Mouse (Mus musculus) gastrocnemius, postnatal 10 days (tissue): Measurements from ENCODE around the gene Gpx4. TPM values are rescaled to one million over a fixed set of nuclear protein-coding genes. Genes with fewer than 3 reads are reported as not detected.

ENCODE experiments used
- DNase-seq: peaks from one replicate; pipeline ENCODE4 v3.0.0; 2021; ENCODE audit warnings: mixed read lengths
- total RNA-seq, 2 experiments: library from RNA; stranded (reverse); gene quantifications; 2 replicates each; pipeline ENCODE4 v1.2.3; 2021

Gpx4 gene
- total RNA-seq, 2 experiments from 2014 or later = 380 to 398 TPM

DNA sequence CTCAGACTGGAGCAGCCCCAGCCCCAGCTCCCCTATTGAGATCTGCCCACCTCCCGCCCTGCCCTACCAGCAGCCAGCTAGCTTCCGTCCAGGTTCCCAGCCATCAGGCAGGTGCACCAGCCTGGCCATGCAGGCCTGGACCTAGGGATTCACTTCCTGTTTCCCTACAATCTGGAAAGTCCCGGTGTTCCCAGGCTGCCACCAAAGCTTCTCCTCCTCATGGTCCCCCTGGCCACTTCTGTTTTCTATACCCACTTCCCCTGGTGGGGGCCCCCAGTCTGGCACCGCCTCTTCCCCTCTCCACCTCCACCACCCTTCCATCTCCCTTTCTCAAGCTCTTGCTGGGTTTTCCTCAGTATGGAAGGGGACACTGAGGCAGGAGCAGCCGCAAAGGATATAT is 58.5 kb downstream of the Gpx4 start, which contains the start of gene Sbno2:
Gene Sbno2 (minus strand): TSS at position 112 of the 400 bp plus-strand sequence.
- no peak for DNase-seq

- no peak for DNase-seq
These were observed 59.0 kb downstream of the Gpx4 start for GRCm38 (mm10) chr10:80105926-80106325.

Other genes starting within 250 kb of the Gpx4 start
- gene Misp, start 226.2 kb upstream of the Gpx4 start, total RNA-seq = under 1 TPM in 1 of 2 experiments, not detected in 1; 0.54 TPM
- 100 to 1,000 TPM in 1 of 2 experiments, 10 to 100 TPM in 1; 75.2 to 110 TPM for gene Ptbp1, start 192.7 kb upstream of the Gpx4 start, total RNA-seq
- gene Prtn3, start 172.7 kb upstream of the Gpx4 start, total RNA-seq = 1 to 10 TPM in 1 of 2 experiments, not detected in 1; 2.1 TPM
- gene Plppr3, start 172.5 kb upstream of the Gpx4 start, total RNA-seq = 1 to 10 TPM in 1 of 2 experiments, under 1 TPM in 1; 0.49 to 1.6 TPM
- gene Elane, start 160.9 kb upstream of the Gpx4 start, total RNA-seq = 1 to 10 TPM in 1 of 2 experiments, not detected in 1; 1.9 TPM
- 10 to 100 TPM; 21.5 to 22.8 TPM for gene Cfd, start 156.3 kb upstream of the Gpx4 start, total RNA-seq
- 10 to 100 TPM; 39.6 to 43.8 TPM for gene Med16, start 138.2 kb upstream of the Gpx4 start, total RNA-seq
- not detected for gene Gm26602, start 136.3 kb upstream of the Gpx4 start, total RNA-seq
- under 1 TPM; 0.23 to 0.59 TPM for gene Kiss1r, start 130.2 kb upstream of the Gpx4 start, total RNA-seq
- 100 to 1,000 TPM; 101 to 108 TPM for gene R3hdm4, start 126.0 kb upstream of the Gpx4 start, total RNA-seq
- gene Arid3a, start 120.1 kb upstream of the Gpx4 start, total RNA-seq = 1 to 10 TPM; 2.6 to 4.1 TPM
- gene Wdr18, start 87.0 kb upstream of the Gpx4 start, total RNA-seq = 10 to 100 TPM; 18.0 to 21.8 TPM
- under 1 TPM; 0.14 to 0.38 TPM for gene Grin3b, start 76.5 kb upstream of the Gpx4 start, total RNA-seq
- 10 to 100 TPM; 85.5 to 90.8 TPM for gene Tmem259, start 62.8 kb upstream of the Gpx4 start, total RNA-seq
- 10 to 100 TPM; 26.1 to 38.6 TPM for gene Cnn2, start 58.6 kb upstream of the Gpx4 start, total RNA-seq
- 1 to 10 TPM; 3.2 to 4.2 TPM for gene Abca7, start 50.7 kb upstream of the Gpx4 start, total RNA-seq
- gene Arhgap45, start 30.5 kb upstream of the Gpx4 start, total RNA-seq = 1 to 10 TPM; 2.0 to 3.5 TPM
- 10 to 100 TPM; 62.1 to 62.7 TPM for gene Polr2e, start 7.4 kb upstream of the Gpx4 start, total RNA-seq
- 10 to 100 TPM in 1 of 2 experiments, 1 to 10 TPM in 1; 7.7 to 11.6 TPM for gene Sbno2, start 58.4 kb downstream of the Gpx4 start, total RNA-seq
- 100 to 1,000 TPM; 105 to 110 TPM for gene Stk11, start 68.6 kb downstream of the Gpx4 start, total RNA-seq
- gene Atp5d, start 91.5 kb downstream of the Gpx4 start, total RNA-seq = 100 to 1,000 TPM; 576 to 659 TPM
- gene Cbarp, start 93.7 kb downstream of the Gpx4 start, total RNA-seq = 1 to 10 TPM; 2.3 to 3.2 TPM
- 10 to 100 TPM; 34.3 to 62.7 TPM for gene Midn, start 101.1 kb downstream of the Gpx4 start, total RNA-seq
- gene Cirbp, start 118.8 kb downstream of the Gpx4 start, total RNA-seq = 10 to 100 TPM; 84.3 to 88.4 TPM
- gene 1600002K03Rik, start 125.8 kb downstream of the Gpx4 start, total RNA-seq = 1 to 10 TPM; 3.9 to 5.5 TPM
- gene Efna2, start 132.3 kb downstream of the Gpx4 start, total RNA-seq = 1 to 10 TPM; 1.1 to 1.9 TPM
- gene Mum1, start 179.3 kb downstream of the Gpx4 start, total RNA-seq = 10 to 100 TPM; 26.4 to 31.3 TPM
- gene Ndufs7, start 202.0 kb downstream of the Gpx4 start, total RNA-seq = 100 to 1,000 TPM; 371 to 457 TPM
- 100 to 1,000 TPM; 342 to 351 TPM for gene Gamt, start 213.8 kb downstream of the Gpx4 start, total RNA-seq
- gene Dazap1, start 214.3 kb downstream of the Gpx4 start, total RNA-seq = 10 to 100 TPM; 67.8 to 81.0 TPM
- 100 to 1,000 TPM; 952 to 954 TPM for gene Rps15, start 245.3 kb downstream of the Gpx4 start, total RNA-seq
- under 1 TPM; 0.87 to 0.95 TPM for gene Apc2, start 248.8 kb downstream of the Gpx4 start, total RNA-seq